14 mouse cellular contexts compared by ENCODE assay signal in genomic region chr11:51326908-51327307, GRCm38 (mm10). TPM values are rescaled to one million over a fixed set of nuclear protein-coding genes. Genes with fewer than 3 reads are reported as not detected.
DNase-seq lines count a peak whose midpoint lies in the region; ATAC-seq and TF ChIP-seq lines count a peak whose summit lies in the region.
"Had no signal": no experiment of that assay in that cellular context is flagged by ENCODE, and none has a peak within 500 bp of the region (broad histone marks: within the 10 kb centered on the region; RNA-seq: fewer than 3 reads in every experiment).

No protein-coding gene starts in this region.

- no peaks in the 10 kb centered on the region for H3K36me3 ChIP-seq in embryonic facial prominence, embryonic 14.5 days (ENCODE audit: control insufficient read depth, insufficient read depth, low read length)
- H3K36me3 ChIP-seq: hindbrain, embryonic 15.5 days; liver, embryonic 13.5 days had no signal

- intact Hi-C loops in gastrocnemius, adult 2 months (cut with DNase I), result loop anchor here (1.0 kb wide), 1 partner anchor 207 kb away; no protein-coding TSS in a partner anchor
- intact Hi-C loops in gastrocnemius, postnatal 14 days (cut with DNase I; ENCODE audit: low total_unique reads), result loop anchor here (10.0 kb wide), 1 partner anchor 208 kb away; no protein-coding TSS in a partner anchor

- H3K4me2 ChIP-seq in embryonic facial prominence, embryonic 14.5 days (ENCODE audit: low read depth, low read length), result no peak overlapping the region
- H3K4me2 ChIP-seq: hindbrain, embryonic 15.5 days; liver, embryonic 13.5 days had no signal

- WGBS in embryonic facial prominence, embryonic 14.5 days, result 60% methylated on average over 6 of the region's 6 CpGs

- H3K27me3 ChIP-seq in embryonic facial prominence, embryonic 14.5 days (replicated peaks; ENCODE audit: control insufficient read depth, insufficient read depth, low read length), result no peaks in the 10 kb centered on the region
- H3K27me3 ChIP-seq: hindbrain, embryonic 15.5 days; liver, embryonic 13.5 days had no signal

- no peak overlapping the region for H3K27ac ChIP-seq in gastrocnemius, adult 2 months
- H3K27ac ChIP-seq in layer of hippocampus, adult 2 months, result no peak overlapping the region
- H3K27ac ChIP-seq in embryonic facial prominence, embryonic 14.5 days (replicated peaks; ENCODE audit: low read depth, low read length), result no peak overlapping the region
- H3K27ac ChIP-seq: hindbrain, embryonic 15.5 days; liver, embryonic 13.5 days had no signal

- H3K4me3 ChIP-seq in gastrocnemius, adult 2 months, result no peak overlapping the region
- no peak overlapping the region for H3K4me3 ChIP-seq in layer of hippocampus, adult 2 months
- no peak overlapping the region for H3K4me3 ChIP-seq in embryonic facial prominence, embryonic 14.5 days (ENCODE audit: low read depth, low read length)
- H3K4me3 ChIP-seq: hindbrain, embryonic 15.5 days; liver, embryonic 13.5 days had no signal

- H3K4me1 ChIP-seq in embryonic facial prominence, embryonic 14.5 days (ENCODE audit: control insufficient read depth, insufficient read depth, low read length), result no peaks in the 10 kb centered on the region
- H3K4me1 ChIP-seq: hindbrain, embryonic 15.5 days; liver, embryonic 13.5 days had no signal

- H3K9ac ChIP-seq in embryonic facial prominence, embryonic 14.5 days (ENCODE audit: low read depth, low read length), result no peak overlapping the region
- H3K9ac ChIP-seq: hindbrain, embryonic 15.5 days; liver, embryonic 13.5 days had no signal

- TF ChIP-seq CTCF in gastrocnemius, adult 2 months (IDR thresholded peaks at IDR 0.05), result peak; percentile 50
- peak; percentile 80 for TF ChIP-seq CTCF in layer of hippocampus, adult 2 months (conservative IDR thresholded peaks at IDR 0.05)

- no peak for ATAC-seq in embryonic facial prominence, embryonic 14.5 days (ENCODE audit: low read depth)
- ATAC-seq: midbrain, embryonic 16.5 days had no signal

- no peak for DNase-seq in gastrocnemius, adult 2 months
- DNase-seq in gastrocnemius, postnatal 14 days, result no peak
- no peak for DNase-seq in layer of hippocampus, adult 2 months (ENCODE audit: low spot score in 2 of 2)
- no peak for DNase-seq in layer of hippocampus, postnatal 14 days (ENCODE audit: low spot score in 2 of 2)
- peak; percentile 34 for DNase-seq in Muller cell, postnatal 12 days (ENCODE audit: inconsistent ontology term)
- DNase-seq in embryonic facial prominence, embryonic 14.5 days (ENCODE audit: low spot score), result peak; percentile 43
- no peak for DNase-seq in thymus, adult 18-20 months
- no peak for DNase-seq in left cerebral cortex, adult 18-20 months (ENCODE audit: low spot score in 2 of 2)
- DNase-seq: adrenal gland, postnatal 25 days; cerebellum, postnatal 36 days; liver, embryonic 13.5 days; right cerebral cortex, postnatal 4 days had no signal

- H3K9me3 ChIP-seq in embryonic facial prominence, embryonic 14.5 days (ENCODE audit: control insufficient read depth, low read length), result no peaks in the 10 kb centered on the region
- H3K9me3 ChIP-seq: hindbrain, embryonic 15.5 days; liver, embryonic 13.5 days had no signal

RNA-seq across cellular contexts. Expression of gene Col23a1, which starts 37.2 kb away (rescaled TPM):
- 1 to 10 TPM; 1.1 to 1.8 TPM for total RNA-seq in gastrocnemius, adult 2 months (2021)
- total RNA-seq in gastrocnemius, postnatal 14 days (2021), result 1 to 10 TPM; 4.7 to 5.9 TPM
- 1 to 10 TPM; 5.3 to 6.7 TPM for total RNA-seq in layer of hippocampus, adult 2 months (2021)
- 1 to 10 TPM; 6.5 to 6.7 TPM for total RNA-seq in layer of hippocampus, postnatal 14 days (2021)
- 20.1 and 20.2 TPM in 2 replicates for polyA plus RNA-seq in embryonic facial prominence, embryonic 14.5 days (2014; fragmentation: Nextera tagmentation; extraction: Ambion mirVana)
- total RNA-seq in left cerebral cortex, adult 18-20 months (2021), result 10 to 100 TPM in 1 of 2 experiments, 1 to 10 TPM in 1; 8.2 to 14.2 TPM

Comparison
In these comparisons a context has a peak if more than half of its experiments do, and no peak if none do; other contexts are left out.
1. DNase-seq: peak in Muller cell, postnatal 12 days (single experiment) and embryonic facial prominence, embryonic 14.5 days (single experiment); none in gastrocnemius, adult 2 months (single experiment), gastrocnemius, postnatal 14 days (single experiment), layer of hippocampus, adult 2 months (0 of 2), layer of hippocampus, postnatal 14 days (0 of 2), thymus, adult 18-20 months (0 of 2) and left cerebral cortex, adult 18-20 months (0 of 2).